Mouse (Mus musculus) MEL (cell line): ENCODE measurements around the gene Baiap2. TPM values are rescaled to one million over a fixed set of nuclear protein-coding genes. Genes with fewer than 3 reads are reported as not detected.

ENCODE experiments used
- DNase-seq: peaks from one replicate; pipeline ENCODE4 v3.0.0; 2011; ENCODE audit warnings: low read depth, low spot score
- H3K27ac ChIP-seq: 2 replicates; pipeline ENCODE4 v1.5.1; 2012; ENCODE audit warnings: low read depth, mild to moderate bottlenecking, control low read depth, low read length, moderate library complexity; ENCODE audit not compliant: control insufficient read depth
- H3K27me3 ChIP-seq, 2 experiments: fragments of 150-350 bp in 1 of 2; sonication (generic) in 1 of 2; 2 replicates each; pipeline ENCODE4 v1.6.1; 2012; ENCODE audit warnings: low read length in 2 of 2, mild to moderate bottlenecking in 2 of 2, improper control_type of control experiment in 1 of 2, moderate library complexity in 1 of 2; ENCODE audit not compliant: insufficient read depth in 2 of 2, control insufficient read depth in 1 of 2
- H3K36me3 ChIP-seq, 2 experiments: 2 replicates each; pipeline ENCODE4 v1.6.1; 2012 to 2014; ENCODE audit warnings: low read length in 2 of 2, improper control_type of control experiment in 1 of 2, inconsistent platforms in 1 of 2, mild to moderate bottlenecking in 1 of 2; ENCODE audit not compliant: insufficient read depth in 2 of 2, control insufficient read depth in 1 of 2
- H3K4me1 ChIP-seq, 2 experiments: fragments of 150-350 bp in 1 of 2; sonication (generic) in 1 of 2; 2 replicates each; pipeline ENCODE4 v1.6.1; 2012; ENCODE audit warnings: low read length in 2 of 2, improper control_type of control experiment in 1 of 2, mild to moderate bottlenecking in 1 of 2; ENCODE audit not compliant: insufficient read depth in 2 of 2, control insufficient read depth in 1 of 2
- H3K4me3 ChIP-seq, 2 experiments: fragments of 150-350 bp in 1 of 2; sonication (generic) in 1 of 2; 2 replicates each; pipeline ENCODE4 v1.5.1; 2012; ENCODE audit warnings: low read depth in 2 of 2, low read length in 2 of 2, mild to moderate bottlenecking in 2 of 2, moderate library complexity in 2 of 2, control low read depth in 1 of 2, improper control_type of control experiment in 1 of 2; ENCODE audit not compliant: control insufficient read depth in 1 of 2, insufficient read depth in 1 of 2
- H3K79me2 ChIP-seq: 2 replicates; pipeline ENCODE4 v1.6.1; 2012; ENCODE audit warnings: mild to moderate bottlenecking, low read length, moderate library complexity; ENCODE audit not compliant: control insufficient read depth, poor library complexity, insufficient read depth
- H3K9ac ChIP-seq: 2 replicates; pipeline ENCODE4 v1.6.1; 2012; ENCODE audit warnings: low read depth, mild to moderate bottlenecking, control low read depth, low read length, moderate library complexity; ENCODE audit not compliant: control insufficient read depth, poor library complexity, severe bottlenecking
- H3K9me3 ChIP-seq: fragments of 150-350 bp; sonication (generic); replicated peaks from 2 replicates; pipeline ENCODE4 v1.6.1; 2012; ENCODE audit warnings: mild to moderate bottlenecking, low read length, improper control_type of control experiment, moderate library complexity; ENCODE audit not compliant: insufficient read depth
- CHD1 ChIP-seq: IDR thresholded peaks from 2 replicates; pipeline ENCODE4 v1.6.1; 2012; ENCODE audit warnings: low read depth, mild to moderate bottlenecking, inconsistent platforms, low read length, improper control_type of control experiment
- CHD2 ChIP-seq: IDR thresholded peaks from 2 replicates; pipeline ENCODE4 v1.6.1; 2011; ENCODE audit warnings: low read length, improper control_type of control experiment
- CTCF ChIP-seq, 3 experiments: IDR thresholded peaks in 2 of 3; conservative IDR thresholded peaks in 1 of 3; 2 replicates each; pipeline ENCODE4 v1.5.1; 2011 to 2012; ENCODE audit warnings: low read length in 3 of 3, low read depth in 2 of 3, mild to moderate bottlenecking in 2 of 3, improper control_type of control experiment in 1 of 3, inconsistent platforms in 1 of 3, mixed read lengths in 1 of 3, moderate library complexity in 1 of 3; ENCODE audit not compliant: control insufficient read depth in 1 of 3, insufficient read depth in 1 of 3, poor library complexity in 1 of 3, severe bottlenecking in 1 of 3
- E2F4 ChIP-seq: IDR thresholded peaks from 2 replicates; pipeline ENCODE4 v1.6.1; 2011; ENCODE audit warnings: low read depth, low read length, improper control_type of control experiment, borderline replicate concordance
- ELF1 ChIP-seq: IDR thresholded peaks from 2 replicates; pipeline ENCODE4 v1.6.1; 2014; ENCODE audit warnings: low read depth, mild to moderate bottlenecking, inconsistent platforms, low read length, improper control_type of control experiment, moderate library complexity
- ETS1 ChIP-seq: IDR thresholded peaks from 2 replicates; pipeline ENCODE4 v1.6.1; 2012; ENCODE audit warnings: low read depth, mild to moderate bottlenecking, inconsistent platforms, low read length, improper control_type of control experiment, moderate library complexity
- GABPA ChIP-seq: IDR thresholded peaks from 2 replicates; pipeline ENCODE4 v1.6.1; 2012; ENCODE audit warnings: low read depth, mild to moderate bottlenecking, inconsistent platforms, low read length, improper control_type of control experiment, moderate library complexity
- GATA1 ChIP-seq: IDR thresholded peaks from 2 replicates; pipeline ENCODE4 v1.6.1; 2011; ENCODE audit warnings: low read depth, low read length, improper control_type of control experiment
- HCFC1 ChIP-seq: IDR thresholded peaks from 2 replicates; pipeline ENCODE4 v1.6.1; 2012; ENCODE audit warnings: low read depth, mild to moderate bottlenecking, inconsistent platforms, low read length, improper control_type of control experiment, moderate library complexity
- KAT2A ChIP-seq: conservative IDR thresholded peaks from 2 replicates; pipeline ENCODE4 v1.6.1; 2012; ENCODE audit warnings: low read depth, low read length, improper control_type of control experiment, inconsistent platforms
- MAX ChIP-seq: IDR thresholded peaks from 2 replicates; pipeline ENCODE4 v1.6.1; 2011; ENCODE audit warnings: low read length, improper control_type of control experiment
- NELFE ChIP-seq: IDR thresholded peaks from 2 replicates; pipeline ENCODE4 v1.6.1; 2011; ENCODE audit warnings: low read depth, low read length, improper control_type of control experiment
- NRF1 ChIP-seq: IDR thresholded peaks from 2 replicates; pipeline ENCODE4 v1.6.1; 2014; ENCODE audit warnings: low read depth, mild to moderate bottlenecking, inconsistent platforms, low read length, improper control_type of control experiment, moderate library complexity; ENCODE audit not compliant: poor library complexity, insufficient read depth, severe bottlenecking
- POLR2AphosphoS2 ChIP-seq: IDR thresholded peaks from 2 replicates; pipeline ENCODE4 v1.6.1; 2011; ENCODE audit warnings: low read length, improper control_type of control experiment
- SIN3A ChIP-seq: IDR thresholded peaks from 2 replicates; pipeline ENCODE4 v1.6.1; 2012; ENCODE audit warnings: low read length, improper control_type of control experiment, inconsistent platforms
- TBP ChIP-seq: IDR thresholded peaks from 2 replicates; pipeline ENCODE4 v1.8.0; 2011; ENCODE audit warnings: low read depth, low read length, improper control_type of control experiment
- TCF12 ChIP-seq: IDR thresholded peaks from 2 replicates; pipeline ENCODE4 v1.6.1; 2014; ENCODE audit warnings: low read depth, mild to moderate bottlenecking, inconsistent platforms, low read length, improper control_type of control experiment, moderate library complexity
- USF1 ChIP-seq: IDR thresholded peaks from 2 replicates; pipeline ENCODE4 v1.6.1; 2014; ENCODE audit warnings: low read depth, mild to moderate bottlenecking, inconsistent platforms, low read length, improper control_type of control experiment, moderate library complexity
- polyA plus RNA-seq, 2 experiments: library from polyadenylated mRNA; stranded (reverse) in 1 of 2; unstranded in 1 of 2; fragments of >175 nt in 1 of 2; fragments of >200 nt in 1 of 2; gene quantifications; 2 replicates each; pipeline versions ENCODE4 v1.2.1 to v1.2.4; 2012; ENCODE audit warnings: low replicate concordance in 2 of 2, low read depth in 1 of 2; ENCODE audit not compliant: insufficient read length in 2 of 2, insufficient read depth in 1 of 2, missing spikeins in 1 of 2
- total RNA-seq: library from RNA; depleted of rRNA; stranded (reverse); fragments of 300-350 nt; gene quantifications from 2 replicates; pipeline ENCODE4 v1.2.3, GENCODE M21; 2012

Gene Baiap2
- total and polyA plus RNA-seq, 3 experiments, result 27.5 to 31.3 TPM; not detected in 1

DNA sequence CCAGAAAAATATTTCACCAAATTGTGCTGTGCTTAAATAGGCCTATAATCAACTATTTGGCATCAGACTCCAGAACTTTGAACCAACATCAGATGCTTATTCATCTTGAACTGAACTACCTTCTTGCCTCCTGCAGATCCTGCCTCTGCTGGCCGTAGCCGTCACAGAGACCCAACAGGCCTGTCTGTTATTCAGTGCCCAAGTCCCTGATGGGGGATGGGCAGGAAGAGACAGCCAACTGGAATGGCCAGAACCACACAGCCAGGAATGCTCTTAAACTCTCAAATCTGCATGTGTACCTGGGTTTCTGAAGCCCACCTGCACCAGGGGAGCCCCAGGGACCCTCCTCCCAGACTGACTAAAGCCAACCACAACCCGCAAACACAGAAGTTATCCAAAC is 84.4 kb downstream of the Baiap2 start:
- H3K27me3 ChIP-seq, result peaks cover 11 to 13% of the 10 kb centered on the region in 2 experiments
- no peaks in the 10 kb centered on the region for H3K36me3 ChIP-seq
- DNase-seq, result no peak
- H3K9me3 ChIP-seq, result no peaks in the 10 kb centered on the region
- H3K79me2 ChIP-seq, result no peaks in the 10 kb centered on the region
- TF ChIP-seq CTCF (IDR thresholded peaks at IDR 0.05 in 2 of 3, conservative IDR thresholded peaks at IDR 0.05 in 1 of 3; ENCODE audit: control insufficient read depth in 1 of 3, insufficient read depth in 1 of 3, low read depth in 2 of 3, low read length in 3 of 3, poor library complexity in 1 of 3, severe bottlenecking in 1 of 3) (no peak), GATA1 (no peak), TBP (no peak), MAX (no peak), GABPA (no peak), CHD1 (no peak), POLR2AphosphoS2 (no peak), E2F4 (no peak), KAT2A (no peak), USF1 (no peak), TCF12 (no peak), HCFC1 (no peak), NRF1 (no peak), ELF1 (no peak)
- no peaks in the 10 kb centered on the region for H3K4me1 ChIP-seq
- H3K4me3 ChIP-seq, result no peak overlapping the region
- H3K27ac ChIP-seq, result no peak overlapping the region
- no peak overlapping the region for H3K9ac ChIP-seq

- Histone ChIP-seq H3K9ac (no peak overlapping the region), H3K79me2 (no peaks in the 10 kb centered on the region), H3K36me3 (no peaks in the 10 kb centered on the region), H3K27ac (no peak overlapping the region), H3K4me1 (no peaks in the 10 kb centered on the region), H3K27me3 (peaks cover 9 to 11% of the 10 kb centered on the region in 2 experiments), H3K9me3 (no peaks in the 10 kb centered on the region), H3K4me3 (no peak overlapping the region)
- no peak for DNase-seq
- TF ChIP-seq CHD2 (no peak), NELFE (no peak), ETS1 (no peak), SIN3A (no peak)
Measured at GRCm38 (mm10) chr11:120028319-120029092, 85.9 kb downstream of the Baiap2 start.
